Mouse (Mus musculus) olfactory bulb, adult 2 months (tissue): ENCODE results near the gene Gm44973.
A peak's percentile ranks its signal among the peaks of the same experiment; 100 is the strongest.

Experiments used
- CTCF ChIP-seq: fragments of 200-500 bp; IDR thresholded peaks from 2 replicates; pipeline ENCODE4 v1.5.1; 2012; ENCODE audit warnings: low read depth, mild to moderate bottlenecking, low read length, moderate library complexity; ENCODE audit not compliant: insufficient read depth
- POLR2A ChIP-seq: fragments of 200-500 bp; IDR thresholded peaks from 2 replicates; pipeline ENCODE4 v1.6.1; 2012; ENCODE audit warnings: mild to moderate bottlenecking, low read depth, low read length, moderate library complexity; ENCODE audit not compliant: insufficient read depth

DNA sequence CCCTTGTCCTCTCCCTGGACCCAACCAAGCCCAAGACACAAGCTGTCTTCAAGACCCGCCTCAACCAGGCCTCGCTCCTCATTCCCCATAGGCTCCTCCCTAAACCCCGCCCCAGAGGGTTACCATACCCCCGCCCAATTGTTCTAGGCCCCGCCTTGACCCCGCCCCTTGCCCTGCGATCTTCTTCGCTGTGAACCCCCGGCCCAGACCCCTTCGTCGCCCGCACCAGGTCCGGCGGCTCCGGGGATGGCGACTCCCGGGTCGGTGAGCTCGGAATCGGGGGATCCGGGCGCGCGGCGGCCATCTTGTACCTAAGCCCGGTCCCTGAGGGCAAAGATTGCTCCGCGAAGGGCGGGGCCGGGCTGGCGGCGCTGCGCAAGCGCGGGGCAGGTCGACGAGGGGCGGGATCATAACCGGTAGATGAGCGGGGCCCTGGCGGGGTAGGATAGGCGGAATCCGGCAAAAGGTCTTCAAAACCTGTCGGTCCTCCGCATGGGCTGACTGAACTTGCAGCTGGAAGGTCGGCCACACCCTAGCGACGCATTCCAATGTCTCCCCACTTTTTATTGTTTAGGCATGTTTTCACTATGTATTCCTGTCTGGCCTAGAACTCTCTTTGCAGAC lies 22.9 kb downstream of the Gm44973 start, which contains the start of gene Zfp784:
- TF ChIP-seq POLR2A (peak; percentile 94), CTCF (no peak)
